Mouse (Mus musculus) cerebellum, adult 2 months (tissue): Measurements from ENCODE around the gene Nat9.

ENCODE experiments used
- CTCF ChIP-seq: fragments of 200-500 bp; IDR thresholded peaks from 2 replicates; pipeline ENCODE4 v1.5.1; 2011; ENCODE audit warnings: low read depth, mild to moderate bottlenecking, control low read depth, low read length, moderate library complexity, borderline replicate concordance; ENCODE audit not compliant: insufficient read depth
- POLR2A ChIP-seq: fragments of 200-500 bp; IDR thresholded peaks from 2 replicates; pipeline ENCODE4 v1.6.1; 2011; ENCODE audit warnings: low read length, control low read depth, borderline replicate concordance; ENCODE audit not compliant: insufficient read depth

- TF ChIP-seq POLR2A (no peak), CTCF (no peak)
Measured at GRCm38 (mm10) chr11:115200520-115200919, 12.9 kb upstream of the Nat9 start.
